Mouse (Mus musculus) embryonic facial prominence, embryonic 12.5 days (tissue): Measurements from ENCODE around the gene Sf3b1. TPM values are rescaled to one million over a fixed set of nuclear protein-coding genes. Genes with fewer than 3 reads are reported as not detected.

ENCODE experiments used
- polyA plus RNA-seq: library from polyadenylated mRNA; unstranded; fragments of >200 nt; fragmentation: Nextera tagmentation; extraction: Ambion mirVana; gene quantifications from 2 replicates; pipeline ENCODE4 v1.2.1, GENCODE M21; 2016

The Sf3b1 gene
- polyA plus RNA-seq, 1 experiment from 2014 or later: 342 TPM

Other genes starting within 250 kb of the Sf3b1 start
- 27.0 and 30.8 TPM in 2 replicates for gene Ankrd44, start 101.1 kb downstream of the Sf3b1 start, polyA plus RNA-seq
- gene Coq10b, start 25.3 kb upstream of the Sf3b1 start, polyA plus RNA-seq: 20.9 and 22.9 TPM in 2 replicates
- gene Hspe1, start 60.7 kb upstream of the Sf3b1 start, polyA plus RNA-seq: 427 and 440 TPM in 2 replicates
- gene Hspd1, start 60.8 kb upstream of the Sf3b1 start, polyA plus RNA-seq: 349 and 370 TPM in 2 replicates
- gene Mob4, start 103.8 kb upstream of the Sf3b1 start, polyA plus RNA-seq: 147 and 155 TPM in 2 replicates
- gene Rftn2, start 199.3 kb upstream of the Sf3b1 start, polyA plus RNA-seq: 26.1 and 27.9 TPM in 2 replicates
- 2.8 and 3.1 TPM in 2 replicates for gene Mars2, start 209.7 kb upstream of the Sf3b1 start, polyA plus RNA-seq